Mouse (Mus musculus) hindbrain, embryonic 16.5 days (tissue): ENCODE data around the gene Ier5l. TPM values are rescaled to one million over a fixed set of nuclear protein-coding genes. Genes with fewer than 3 reads are reported as not detected.

ENCODE experiments used
- ATAC-seq: fragments of 200-750 bp; cut with Nextera tagmentation; 2 replicates; pipeline ENCODE4 v1.8.0; 2017; ENCODE audit warnings: moderate TSS enrichment, moderate library complexity
- H3K27ac ChIP-seq: fragments of 300-500 bp; sonication (generic); 2 replicates; pipeline ENCODE4 v1.5.1; 2014; ENCODE audit warnings: low read depth, mild to moderate bottlenecking, control low read depth, low read length, moderate library complexity
- H3K27me3 ChIP-seq: fragments of 300-500 bp; sonication (generic); replicated peaks from 2 replicates; pipeline ENCODE4 v1.6.1; 2014; ENCODE audit warnings: low read length; ENCODE audit not compliant: control insufficient read depth, insufficient read depth
- H3K36me3 ChIP-seq: fragments of 300-500 bp; sonication (generic); 2 replicates; pipeline ENCODE4 v1.6.1; 2014; ENCODE audit warnings: mild to moderate bottlenecking, low read length, moderate library complexity, mixed read lengths; ENCODE audit not compliant: control insufficient read depth, insufficient read depth
- H3K4me1 ChIP-seq: fragments of 300-500 bp; sonication (generic); 2 replicates; pipeline ENCODE4 v1.6.1; 2014; ENCODE audit warnings: low read depth, low read length; ENCODE audit not compliant: control insufficient read depth, insufficient read depth
- H3K4me2 ChIP-seq: fragments of 300-500 bp; sonication (generic); 2 replicates; pipeline ENCODE4 v1.6.1; 2014; ENCODE audit warnings: mild to moderate bottlenecking, low read length, control low read depth, moderate library complexity
- H3K4me3 ChIP-seq: fragments of 300-500 bp; sonication (generic); 2 replicates; pipeline ENCODE4 v1.5.1; 2014; ENCODE audit warnings: mild to moderate bottlenecking, low read length, control low read depth, moderate library complexity
- H3K9ac ChIP-seq: fragments of 300-500 bp; sonication (generic); 2 replicates; pipeline ENCODE4 v1.6.1; 2014; ENCODE audit warnings: low read depth, mild to moderate bottlenecking, control low read depth, low read length, moderate library complexity
- H3K9me3 ChIP-seq: fragments of 300-500 bp; sonication (generic); 2 replicates; pipeline ENCODE4 v1.6.1; 2014; ENCODE audit warnings: mild to moderate bottlenecking, low read length, moderate library complexity; ENCODE audit not compliant: control insufficient read depth
- WGBS: fragments of 180-500 bp; shearing (Covaris S2); extraction: QIAGEN DNeasy Blood & Tissue Kit; methylation state at CpG from one replicate; pipeline ENCODE4 v1.1.7; 2014; 5-methylcytosine and 5-hydroxymethylcytosine counted together
- polyA plus RNA-seq: library from polyadenylated mRNA; unstranded; fragments of >200 nt; fragmentation: Nextera tagmentation; extraction: Ambion mirVana; gene quantifications from 2 replicates; pipeline ENCODE4 v1.2.1, GENCODE M21; 2015

Gene Ier5l
- polyA plus RNA-seq, 1 experiment from 2014 or later = 1.2 TPM

DNA sequence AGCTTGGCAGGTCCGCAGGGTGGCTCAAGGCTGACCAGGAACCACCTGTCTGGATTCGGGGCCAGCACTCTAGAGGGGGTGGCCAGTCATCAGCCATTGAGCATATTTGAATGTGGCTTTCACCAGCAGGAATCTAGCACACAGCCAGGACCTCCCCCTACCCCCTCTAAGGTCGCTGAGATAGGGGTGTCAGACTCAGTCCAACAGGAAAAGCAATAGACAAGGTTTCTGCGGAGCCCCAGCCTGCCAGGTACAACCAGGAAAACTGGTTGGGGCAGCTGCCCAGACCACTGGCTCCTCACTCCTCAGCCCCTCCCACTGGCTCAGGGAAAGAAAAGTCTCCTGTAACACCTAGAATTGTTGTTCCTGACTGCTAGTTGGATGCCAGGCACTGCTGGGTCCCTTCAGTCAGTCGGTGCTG lies 10.7 kb downstream of the Ier5l start:
- 0 out of 2 replicates have a peak, but pooled peaks have one; percentile 5 for ATAC-seq
- 27% methylated on average over 5 of the region's 5 CpGs for WGBS
- Histone ChIP-seq H3K36me3 (no peaks in the 10 kb centered on the region), H3K27me3 (no peaks in the 10 kb centered on the region), H3K4me3 (no peak overlapping the region), H3K27ac (0 out of 2 replicates have a peak overlapping the region, but pooled peaks have one; percentile 34), H3K9ac (peak overlapping the region; percentile 52), H3K4me2 (peak overlapping the region; percentile 62), H3K9me3 (no peaks in the 10 kb centered on the region), H3K4me1 (peaks cover 13% of the 10 kb centered on the region)

DNA sequence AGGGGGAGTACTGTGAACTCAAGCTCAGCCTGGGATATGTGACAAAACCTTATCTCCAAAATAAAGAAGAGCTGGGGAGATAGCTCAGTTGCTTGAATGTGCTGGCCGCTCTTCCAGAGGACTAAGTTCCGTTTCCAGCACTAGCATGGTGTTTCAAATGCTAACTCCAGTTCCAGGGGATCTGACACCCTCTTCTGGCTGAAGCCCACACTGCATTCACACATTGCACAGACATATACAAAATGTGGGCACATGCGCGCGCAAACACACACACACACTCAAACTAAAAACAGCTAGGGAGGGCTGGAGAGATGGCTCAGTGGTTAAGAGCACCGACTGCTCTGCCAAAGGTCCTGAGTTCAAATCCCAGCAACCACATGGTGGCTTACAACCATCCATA lies 14.8 kb downstream of the Ier5l start:
- ATAC-seq = no peak
- H3K4me1 ChIP-seq = peaks cover 12% of the 10 kb centered on the region
- no peak overlapping the region for H3K4me2 ChIP-seq
- H3K4me3 ChIP-seq = no peak overlapping the region
- no peaks in the 10 kb centered on the region for H3K36me3 ChIP-seq
- no peaks in the 10 kb centered on the region for H3K9me3 ChIP-seq
- WGBS = 92% methylated on average over 6 of the region's 6 CpGs
- no peak overlapping the region for H3K9ac ChIP-seq
- H3K27me3 ChIP-seq = no peaks in the 10 kb centered on the region
- H3K27ac ChIP-seq = no peak overlapping the region

DNA sequence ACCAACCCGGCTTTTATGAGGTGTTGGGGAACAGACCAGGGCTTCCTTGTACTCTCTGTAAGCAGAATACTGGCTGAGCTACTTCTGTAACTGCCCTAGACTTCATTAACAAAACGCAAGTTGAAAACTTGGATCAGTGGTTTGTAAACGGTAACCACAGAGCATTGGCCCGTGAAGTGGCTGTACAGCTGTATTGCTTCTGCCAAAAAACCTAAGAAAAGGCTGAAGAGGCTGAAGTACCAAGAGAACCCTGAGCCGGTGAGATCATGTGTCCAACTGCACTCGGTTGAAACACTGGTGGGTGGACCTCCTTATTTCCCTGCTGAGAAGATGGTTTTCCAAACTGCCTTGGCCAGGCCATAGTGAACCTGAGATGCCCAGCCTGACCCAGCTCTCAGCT lies 15.7 kb downstream of the Ier5l start:
- Histone ChIP-seq H3K9me3 (no peaks in the 10 kb centered on the region), H3K36me3 (no peaks in the 10 kb centered on the region), H3K27me3 (no peaks in the 10 kb centered on the region), H3K27ac (no peak overlapping the region), H3K4me2 (no peak overlapping the region), H3K4me1 (peaks cover 3% of the 10 kb centered on the region), H3K9ac (no peak overlapping the region; the same call in 1 of the 2 replicates), H3K4me3 (no peak overlapping the region)
- WGBS = 79% methylated on average over 6 of the region's 6 CpGs
- no peak for ATAC-seq

- no peaks in the 10 kb centered on the region for H3K9me3 ChIP-seq
- H3K4me1 ChIP-seq = no peaks in the 10 kb centered on the region
- H3K36me3 ChIP-seq = no peaks in the 10 kb centered on the region
- no peak for ATAC-seq
- H3K9ac ChIP-seq = 0 out of 2 replicates have a peak overlapping the region, but pooled peaks have one; percentile 17
- H3K27ac ChIP-seq = no peak overlapping the region
- no peaks in the 10 kb centered on the region for H3K27me3 ChIP-seq
- H3K4me2 ChIP-seq = no peak overlapping the region
- WGBS = 73% methylated on average over 13 of the region's 13 CpGs
- H3K4me3 ChIP-seq = no peak overlapping the region
Measured at GRCm38 (mm10) chr2:30456104-30456980, 17.7 kb downstream of the Ier5l start.

GRCm38 (mm10) chr2:30454587-30454986 lies 19.4 kb downstream of the Ier5l start:
- H3K27ac ChIP-seq = no peak overlapping the region
- no peak for ATAC-seq
- H3K4me1 ChIP-seq = no peaks in the 10 kb centered on the region
- H3K9me3 ChIP-seq = no peaks in the 10 kb centered on the region
- WGBS = 88% methylated on average over 5 of the region's 5 CpGs
- no peak overlapping the region for H3K9ac ChIP-seq
- H3K4me2 ChIP-seq = no peak overlapping the region
- H3K36me3 ChIP-seq = no peaks in the 10 kb centered on the region
- H3K27me3 ChIP-seq = no peaks in the 10 kb centered on the region
- H3K4me3 ChIP-seq = no peak overlapping the region

DNA sequence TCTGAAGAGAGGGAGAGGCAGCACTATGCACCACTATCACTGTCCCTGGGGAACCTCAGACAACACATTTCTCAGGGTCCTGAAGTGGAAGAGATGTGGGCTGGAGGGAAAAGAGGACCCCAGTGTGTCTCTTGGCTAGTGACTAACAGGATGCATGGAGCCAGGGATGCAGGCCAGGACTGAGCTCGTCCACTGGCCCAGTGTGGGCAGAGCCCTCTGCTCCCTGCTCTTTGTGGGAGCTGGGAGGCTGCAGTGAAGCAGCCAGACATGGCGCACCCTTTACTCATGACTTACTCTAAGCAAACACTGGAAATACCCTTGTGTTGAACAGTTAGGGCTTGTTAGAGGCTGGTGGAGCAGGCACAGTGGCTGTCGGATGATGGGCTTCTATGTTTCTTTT lies 20.4 kb downstream of the Ier5l start:
- Histone ChIP-seq H3K4me2 (no peak overlapping the region), H3K27me3 (no peaks in the 10 kb centered on the region), H3K9me3 (no peaks in the 10 kb centered on the region), H3K4me3 (no peak overlapping the region), H3K9ac (no peak overlapping the region), H3K4me1 (no peaks in the 10 kb centered on the region), H3K27ac (no peak overlapping the region), H3K36me3 (no peaks in the 10 kb centered on the region)
- 90% methylated on average over 3 of the region's 3 CpGs for WGBS
- no peak for ATAC-seq

DNA sequence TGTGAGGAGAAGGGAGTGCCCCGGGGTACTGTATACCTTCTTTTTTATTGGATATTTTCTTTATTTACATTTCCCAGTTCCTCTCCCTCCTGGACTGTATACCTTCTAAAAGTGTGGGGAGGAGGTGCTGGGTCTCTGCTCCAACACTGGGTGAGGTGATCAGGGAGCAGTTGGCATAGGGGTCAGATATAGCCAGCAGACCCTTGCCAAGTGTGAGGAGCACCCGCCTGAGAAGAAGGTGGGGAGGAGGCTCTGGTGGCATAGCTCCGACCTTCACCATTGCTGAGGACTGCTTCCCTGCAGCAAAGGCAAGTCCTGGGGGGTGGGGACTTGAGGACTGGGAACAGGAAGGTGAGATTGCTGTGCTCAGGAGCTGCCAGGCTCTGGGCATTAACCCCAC lies 22.5 kb downstream of the Ier5l start:
- Histone ChIP-seq H3K27me3 (no peaks in the 10 kb centered on the region), H3K4me3 (no peak overlapping the region), H3K9ac (no peak overlapping the region), H3K27ac (no peak overlapping the region), H3K4me2 (no peak overlapping the region), H3K36me3 (no peaks in the 10 kb centered on the region), H3K9me3 (no peaks in the 10 kb centered on the region), H3K4me1 (no peaks in the 10 kb centered on the region)
- 88% methylated on average over 3 of the region's 3 CpGs for WGBS
- ATAC-seq = no peak

GRCm38 (mm10) chr2:30450530-30450929 lies 23.5 kb downstream of the Ier5l start:
- ATAC-seq = no peak
- WGBS = 54% methylated on average over 1 of the region's 1 CpGs
- peaks cover 3% of the 10 kb centered on the region; the same call in 1 of the 2 replicates for H3K36me3 ChIP-seq
- H3K27me3 ChIP-seq = no peaks in the 10 kb centered on the region
- no peak overlapping the region for H3K27ac ChIP-seq
- H3K9ac ChIP-seq = no peak overlapping the region
- H3K4me1 ChIP-seq = no peaks in the 10 kb centered on the region
- H3K4me2 ChIP-seq = no peak overlapping the region
- no peaks in the 10 kb centered on the region for H3K9me3 ChIP-seq
- H3K4me3 ChIP-seq = no peak overlapping the region

DNA sequence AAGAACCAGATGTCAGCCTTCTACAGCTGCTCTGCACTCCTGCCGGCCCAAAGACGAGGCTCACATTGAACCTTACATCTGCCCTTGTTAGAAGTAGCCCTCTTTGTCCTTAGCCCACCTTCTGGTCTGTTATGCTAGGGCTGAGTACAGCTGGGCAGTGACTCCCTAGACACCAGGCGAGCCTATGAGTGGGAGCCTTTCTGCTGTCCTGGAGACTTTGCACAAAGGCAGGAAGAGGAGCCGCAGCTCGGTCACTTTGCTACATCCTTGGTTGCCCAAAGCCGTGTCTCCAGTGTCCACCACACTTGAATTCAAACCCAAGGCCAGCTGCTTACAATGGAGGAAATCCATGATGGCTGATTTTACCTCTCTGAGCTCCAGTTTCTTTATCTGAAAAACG lies 25.6 kb downstream of the Ier5l start:
- peaks cover 9% of the 10 kb centered on the region for H3K36me3 ChIP-seq
- no peaks in the 10 kb centered on the region for H3K9me3 ChIP-seq
- 91% methylated on average over 7 of the region's 7 CpGs for WGBS
- no peak overlapping the region for H3K4me3 ChIP-seq
- H3K9ac ChIP-seq = no peak overlapping the region
- ATAC-seq = no peak
- no peaks in the 10 kb centered on the region for H3K27me3 ChIP-seq
- H3K4me2 ChIP-seq = no peak overlapping the region
- no peak overlapping the region for H3K27ac ChIP-seq
- no peaks in the 10 kb centered on the region; the same call in 1 of the 2 replicates for H3K4me1 ChIP-seq
